Mouse (Mus musculus): ENCODE data around the gene Fam78b.

- no peak for TF ChIP-seq CTCF (IDR thresholded peaks at IDR 0.05; ENCODE audit: insufficient read depth, low read length)
- TF ChIP-seq POLR2A (IDR thresholded peaks at IDR 0.05; ENCODE audit: borderline replicate concordance, extremely low read depth, low read depth, low read length), result no peak
These were observed 81.4 kb downstream of the Fam78b start for GRCm38 (mm10) chr1:167082506-167083100.

Data from lung, adult 2 months (tissue).